Mouse (Mus musculus) spleen, adult 2 months (tissue): ENCODE data around the gene Mamdc2.

Experiments used
- CTCF ChIP-seq: fragments of 200-500 bp; IDR thresholded peaks from 2 replicates; pipeline ENCODE4 v1.5.1; 2011; ENCODE audit warnings: mild to moderate bottlenecking, inconsistent platforms; ENCODE audit not compliant: insufficient read depth, insufficient read length, insufficient replicate concordance; ENCODE audit errors: extremely low read depth
- POLR2A ChIP-seq: fragments of 200-500 bp; IDR thresholded peaks from 2 replicates; pipeline ENCODE4 v1.6.1; 2011; ENCODE audit warnings: low read depth, low read length, inconsistent platforms

DNA sequence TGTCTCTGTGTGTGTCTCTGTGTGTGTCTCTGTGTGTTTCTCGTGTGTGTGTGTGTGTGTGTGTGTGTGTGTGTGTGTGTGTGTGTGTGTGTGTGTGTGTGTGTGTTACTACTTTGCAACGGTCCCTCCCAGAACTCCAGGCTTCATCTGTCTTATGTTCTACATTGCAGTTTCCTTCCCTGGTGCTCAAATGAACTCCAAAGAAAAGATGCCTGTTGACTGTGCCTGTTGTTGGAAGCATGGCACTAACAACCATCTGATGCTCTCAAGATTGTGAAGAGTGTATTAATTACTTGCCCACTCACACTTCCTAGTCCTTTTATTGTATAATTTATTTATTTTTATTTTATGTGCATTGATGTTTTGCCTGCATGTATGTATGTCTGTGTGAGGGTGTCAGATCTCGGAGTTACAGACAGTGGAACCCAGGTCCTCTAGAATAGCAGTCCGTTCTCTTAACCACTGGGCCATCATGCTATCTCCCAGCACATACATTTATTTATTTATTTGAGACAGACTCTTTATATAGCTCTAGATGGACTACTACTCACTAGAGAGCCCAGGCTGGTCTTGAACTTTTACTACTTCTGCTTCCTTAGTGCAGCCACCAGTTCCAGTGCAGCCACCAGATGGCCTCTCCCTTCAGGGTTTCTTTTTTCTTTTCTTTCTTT is 174.1 kb downstream of the Mamdc2 start:
- TF ChIP-seq CTCF (no peak), POLR2A (no peak)
